Comparison of ENCODE assay signal across 8 mouse cellular contexts in genomic region chr2:157458472-157458871, GRCm38 (mm10). TPM values are rescaled to one million over a fixed set of nuclear protein-coding genes. Genes with fewer than 3 reads are reported as not detected.
A peak's percentile ranks its signal among the peaks of the same experiment; 100 is the strongest.
DNase-seq lines count a peak whose midpoint lies in the region; ATAC-seq and TF ChIP-seq lines count a peak whose summit lies in the region.

No protein-coding gene starts in this region.

- no peaks in the 10 kb centered on the region for H3K9me3 ChIP-seq in kidney, postnatal 0 days (replicated peaks; ENCODE audit: low read length)
- H3K9me3 ChIP-seq in liver, embryonic 12.5 days (replicated peaks): no peaks in the 10 kb centered on the region

- H3K4me3 ChIP-seq in heart, adult 2 months: no peak overlapping the region
- H3K4me3 ChIP-seq in kidney, postnatal 0 days (replicated peaks; ENCODE audit: low read depth, low read length): no peak overlapping the region
- H3K4me3 ChIP-seq in liver, embryonic 12.5 days: peak overlapping the region; percentile 22

- H3K27ac ChIP-seq in heart, adult 2 months: no peak overlapping the region
- H3K27ac ChIP-seq in kidney, postnatal 0 days: no peak overlapping the region
- H3K27ac ChIP-seq in liver, embryonic 12.5 days: no peak overlapping the region

- H3K4me2 ChIP-seq in kidney, postnatal 0 days (ENCODE audit: low read length): no peak overlapping the region
- peak overlapping the region; percentile 78 for H3K4me2 ChIP-seq in liver, embryonic 12.5 days

- no peak for TF ChIP-seq EP300 in heart, adult 2 months (IDR thresholded peaks at IDR 0.05; ENCODE audit: insufficient read depth, low read depth, low read length)

- no peak overlapping the region for H3K9ac ChIP-seq in heart, adult 2 months (ENCODE audit: low read depth, low read length)
- no peak overlapping the region for H3K9ac ChIP-seq in kidney, postnatal 0 days (ENCODE audit: low read depth, low read length)
- no peak overlapping the region for H3K9ac ChIP-seq in liver, embryonic 12.5 days

- no peaks in the 10 kb centered on the region for H3K79me2 ChIP-seq in heart, adult 2 months (replicated peaks; ENCODE audit: control insufficient read depth, insufficient read depth, low read length)

- no peaks in the 10 kb centered on the region for H3K36me3 ChIP-seq in heart, adult 2 months (ENCODE audit: control insufficient read depth, insufficient read depth, low read length)
- H3K36me3 ChIP-seq in kidney, postnatal 0 days (ENCODE audit: insufficient read depth, low read length): 0 out of 2 replicates have a peak, but pooled peaks cover 13% of the 10 kb centered on the region
- no peaks in the 10 kb centered on the region for H3K36me3 ChIP-seq in liver, embryonic 12.5 days

- peaks cover 1% of the 10 kb centered on the region; the same call in 1 of the 2 replicates for H3K4me1 ChIP-seq in heart, adult 2 months (ENCODE audit: control insufficient read depth, insufficient read depth, low read length)
- peaks cover 17% of the 10 kb centered on the region; the same call in 1 of the 2 replicates for H3K4me1 ChIP-seq in kidney, postnatal 0 days (replicated peaks; ENCODE audit: insufficient read depth, low read length)
- peaks cover 46% of the 10 kb centered on the region for H3K4me1 ChIP-seq in liver, embryonic 12.5 days

- TF ChIP-seq POLR2A in heart, adult 2 months (IDR thresholded peaks at IDR 0.05; ENCODE audit: insufficient read depth, low read depth, low read length): no peak

- ATAC-seq in kidney, postnatal 0 days (replicated peaks; ENCODE audit: low FRiP score, low read depth): no peak
- ATAC-seq in liver, embryonic 12.5 days: no peak

- peak; percentile 97; the same call in 1 of the 2 replicates for TF ChIP-seq CTCF in heart, adult 2 months (IDR thresholded peaks at IDR 0.05)
- TF ChIP-seq CTCF in kidney, postnatal 0 days (IDR thresholded peaks at IDR 0.05; ENCODE audit: low read depth): peak; percentile 92

- 27% methylated on average over 14 of the region's 14 CpGs for WGBS in heart, adult 2 months
- WGBS in kidney, postnatal 0 days: 44% methylated on average over 14 of the region's 14 CpGs
- 16% methylated on average over 14 of the region's 14 CpGs for WGBS in liver, embryonic 12.5 days (ENCODE audit: insufficient replicate concordance)

- intact Hi-C loops in heart, adult 2 months (cut with DNase I): loop anchor here (1.0 to 5.0 kb wide), 2 partner anchors 113 to 166 kb away; partner anchors contain the start of gene Blcap

- H3K27me3 ChIP-seq in heart, adult 2 months (ENCODE audit: control insufficient read depth, insufficient read depth, low read length): no peaks in the 10 kb centered on the region
- no peaks in the 10 kb centered on the region for H3K27me3 ChIP-seq in kidney, postnatal 0 days (ENCODE audit: insufficient read depth, low read length)
- peaks cover 37% of the 10 kb centered on the region for H3K27me3 ChIP-seq in liver, embryonic 12.5 days (replicated peaks)

- peak; percentile 45 for DNase-seq in 3134 (ENCODE audit: extremely low read depth, insufficient read length, low spot score)
- peak; percentile 74 to 82 for DNase-seq in adrenal gland, adult 18-20 months (ENCODE audit: low spot score in 2 of 2)
- DNase-seq in embryo, embryonic 11.5 days (ENCODE audit: low read depth, low spot score): peak; percentile 63
- DNase-seq in heart, adult 2 months: peak; percentile 69 to 86
- peak; percentile 68 for DNase-seq in kidney, postnatal 0 days (ENCODE audit: low spot score)
- peak; percentile 71 to 81 for DNase-seq in natural killer cell, adult 2 months (ENCODE audit: low spot score in 2 of 2)
- DNase-seq in testis, postnatal 10 days (ENCODE audit: low spot score): peak; percentile 92

RNA-seq across cellular contexts. Expression of gene Src, which starts 40.2 kb away (rescaled TPM):
- total RNA-seq in adrenal gland, adult 18-20 months (2021): 10 to 100 TPM; 11.8 to 13.8 TPM
- total RNA-seq in heart, adult 2 months (2021): 1 to 10 TPM; 4.0 to 4.1 TPM
- 5.4 and 5.8 TPM in 2 replicates for polyA plus RNA-seq in heart, adult 2 months (2012; rRNA removed)
- polyA plus RNA-seq in kidney, postnatal 0 days (2015; fragmentation: Nextera tagmentation; extraction: Ambion mirVana): 14.0 TPM in 2 replicates
- polyA plus RNA-seq in liver, embryonic 12.5 days (2016; fragmentation: Nextera tagmentation; extraction: Ambion mirVana): 4.5 TPM in 2 replicates
